Mouse (Mus musculus): ENCODE measurements around the gene Phlda3.

The Phlda3 gene

DNA sequence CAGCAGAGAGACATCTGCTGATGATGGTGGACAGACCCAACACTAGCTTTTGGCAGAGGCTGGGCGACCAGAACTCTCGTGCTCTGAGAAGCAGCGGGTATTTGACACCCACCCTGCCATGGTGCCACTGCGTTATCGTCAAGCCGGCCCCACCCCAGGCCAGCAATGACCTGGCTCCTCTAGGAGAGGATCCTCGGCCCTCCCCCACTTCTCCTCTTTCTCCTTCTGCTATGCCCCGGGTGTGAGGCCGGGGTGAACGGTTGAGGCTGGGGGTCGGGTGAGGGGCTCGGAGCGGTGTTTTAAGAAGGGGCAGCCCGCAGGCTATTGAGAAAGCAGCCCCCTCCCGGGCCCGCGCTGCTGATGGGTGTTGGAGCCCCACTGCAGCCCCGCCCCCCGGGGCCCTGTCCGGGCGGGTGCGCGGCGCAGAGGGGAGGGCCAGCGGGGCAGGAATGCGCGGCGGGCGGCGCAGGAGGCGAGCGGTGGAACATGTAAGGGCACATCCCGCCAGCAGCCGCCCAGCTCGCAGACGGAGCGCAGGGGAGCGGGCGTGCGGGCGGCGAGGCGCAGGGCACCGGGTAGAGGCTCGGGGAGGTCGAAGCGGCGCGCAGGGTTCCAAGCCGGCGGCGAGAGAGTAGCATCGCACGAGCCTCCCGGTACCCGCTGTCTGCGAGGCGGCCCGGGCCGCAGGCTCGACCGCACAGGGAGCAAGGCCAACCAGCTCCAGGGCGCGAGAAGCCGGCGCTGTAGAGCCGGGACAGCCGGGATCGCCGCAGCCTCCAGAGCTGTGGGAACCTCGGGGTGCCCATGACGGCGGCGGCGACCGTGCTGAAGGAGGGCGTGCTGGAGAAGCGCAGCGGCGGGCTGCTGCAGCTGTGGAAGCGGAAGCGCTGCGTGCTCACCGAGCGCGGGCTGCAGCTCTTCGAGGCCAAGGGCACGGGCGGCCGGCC is at the start of gene Phlda3:
Phlda3 (plus strand) TSS at position 475 of the 947 bp plus-strand sequence.
- peak; percentile 83 for DNase-seq

DNA sequence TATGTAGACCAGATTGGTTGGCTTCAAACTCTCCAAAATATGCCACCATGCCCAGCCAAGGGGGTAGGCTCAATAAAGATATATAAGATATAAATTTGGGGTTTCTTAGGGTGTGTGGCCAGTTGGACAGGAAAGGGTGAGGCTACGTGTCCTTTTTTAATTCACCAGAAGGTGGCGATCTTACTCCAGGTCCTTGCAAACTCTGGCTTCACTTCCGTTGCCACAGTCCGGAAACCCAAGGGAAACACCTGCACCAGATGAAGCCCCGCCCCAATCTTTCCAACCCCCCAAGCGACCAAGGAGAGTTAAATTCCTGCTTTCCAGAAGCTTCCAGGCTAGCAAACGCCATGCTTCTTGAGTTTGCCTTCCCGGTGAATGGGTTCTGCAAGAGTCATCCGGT is 46.4 kb upstream of the Phlda3 start:
- DNase-seq: peak; percentile 84

DNA sequence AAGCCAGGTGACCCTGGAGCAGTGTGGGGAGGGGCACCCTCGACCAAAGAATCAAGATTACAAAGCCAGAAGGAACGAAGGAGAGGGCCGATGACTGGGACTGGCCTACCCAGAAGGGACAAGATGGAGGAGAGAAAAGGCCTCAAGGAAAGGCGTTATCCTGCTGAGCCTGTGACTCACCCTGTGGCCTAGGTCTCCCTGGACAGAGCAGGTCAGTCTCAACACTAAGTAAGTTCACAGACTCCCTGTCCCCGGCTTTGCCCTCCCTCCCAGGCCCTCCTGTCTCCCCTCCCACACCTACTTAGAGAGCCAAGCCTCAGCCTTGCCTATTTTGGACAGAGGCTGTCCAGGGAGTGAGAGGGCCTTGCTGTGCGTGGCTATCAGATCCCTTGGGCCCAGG is 45.9 kb upstream of the Phlda3 start, which contains the start of gene Csrp1:
Csrp1 (plus strand) TSS at position 79 of the 400 bp plus-strand sequence.
- DNase-seq: no peak

DNA sequence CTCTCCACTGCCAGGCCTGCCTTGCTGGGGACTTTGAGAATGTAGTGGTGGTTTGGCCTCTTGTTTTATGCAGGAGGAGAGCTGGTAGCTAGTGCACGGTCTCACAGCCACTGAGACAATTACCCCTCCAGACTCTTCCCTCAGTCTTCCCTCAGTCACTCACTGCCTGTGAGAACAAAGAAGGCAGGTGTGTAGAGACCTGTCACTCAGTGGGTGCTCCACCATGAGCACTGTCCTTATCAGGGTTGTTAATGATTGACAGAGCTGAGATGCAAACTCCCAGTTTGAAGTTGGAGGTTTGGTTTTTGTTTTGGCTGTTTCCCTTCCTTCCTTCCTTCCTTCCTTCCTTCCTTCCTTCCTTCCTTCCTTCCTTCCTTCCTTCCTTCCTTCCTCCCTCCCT is 42.9 kb upstream of the Phlda3 start:
- DNase-seq: no peak

DNA sequence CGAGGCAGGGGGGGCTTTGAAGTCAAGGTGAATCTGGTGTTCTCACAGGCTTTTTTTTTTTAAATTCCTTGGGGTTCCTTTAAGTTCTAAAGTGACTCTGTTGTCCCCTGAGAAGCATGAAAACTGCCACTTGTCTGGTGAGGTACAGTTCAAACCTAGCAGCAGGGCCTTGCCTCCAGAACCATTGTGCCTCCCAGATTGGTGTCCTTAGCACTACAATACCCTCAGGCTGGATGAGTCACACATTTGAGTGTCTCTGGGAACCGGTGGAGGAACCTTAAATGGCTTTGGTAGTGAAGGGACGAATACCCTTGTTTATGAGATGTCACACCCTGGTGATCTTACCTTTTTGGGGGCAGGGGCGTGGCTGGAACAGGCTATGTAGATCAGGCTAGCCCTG is 41.8 kb upstream of the Phlda3 start:
- no peak for DNase-seq

GRCm38 (mm10) chr1:135725324-135725723 is 40.6 kb upstream of the Phlda3 start:
- no peak for DNase-seq

GRCm38 (mm10) chr1:135725936-135726335 is 40.0 kb upstream of the Phlda3 start:
- DNase-seq: peak; percentile 57

DNA sequence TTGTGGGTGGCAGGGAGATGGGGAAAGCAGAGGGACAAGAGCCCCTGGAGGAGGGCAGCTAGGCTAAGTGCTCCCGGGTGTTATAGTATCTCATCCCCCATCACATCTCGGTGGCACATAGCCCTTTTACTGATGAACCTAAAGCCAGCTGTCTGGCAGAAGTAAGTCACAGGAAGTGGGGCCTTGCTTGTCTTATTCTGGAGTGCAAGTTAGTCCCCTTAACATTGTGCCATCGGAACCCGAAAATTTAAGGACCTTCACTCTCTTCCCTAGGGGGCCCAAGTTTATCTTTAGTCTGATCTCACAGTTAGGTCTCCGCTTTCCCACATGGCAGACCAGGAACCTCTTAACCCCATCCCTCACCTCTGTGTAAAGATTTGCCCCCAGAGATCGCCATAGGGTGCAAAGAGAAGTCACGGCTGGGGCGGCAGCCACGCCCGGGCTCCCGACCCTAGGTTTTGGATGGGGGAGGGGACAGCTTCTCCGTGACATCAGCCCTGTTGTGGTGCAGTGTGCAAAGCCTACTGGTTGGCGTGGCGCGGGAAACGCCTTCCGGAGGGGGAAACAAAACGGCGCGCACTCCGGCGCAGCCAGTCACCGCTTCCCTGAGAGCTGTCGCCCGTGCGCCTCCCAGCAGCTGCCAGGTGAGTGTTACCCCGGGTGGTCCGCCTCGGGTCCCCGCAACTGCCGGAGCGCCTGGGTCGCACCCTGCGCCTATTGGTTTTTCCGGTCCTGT is 37.1 kb upstream of the Phlda3 start:
- DNase-seq: peak; percentile 92

DNA sequence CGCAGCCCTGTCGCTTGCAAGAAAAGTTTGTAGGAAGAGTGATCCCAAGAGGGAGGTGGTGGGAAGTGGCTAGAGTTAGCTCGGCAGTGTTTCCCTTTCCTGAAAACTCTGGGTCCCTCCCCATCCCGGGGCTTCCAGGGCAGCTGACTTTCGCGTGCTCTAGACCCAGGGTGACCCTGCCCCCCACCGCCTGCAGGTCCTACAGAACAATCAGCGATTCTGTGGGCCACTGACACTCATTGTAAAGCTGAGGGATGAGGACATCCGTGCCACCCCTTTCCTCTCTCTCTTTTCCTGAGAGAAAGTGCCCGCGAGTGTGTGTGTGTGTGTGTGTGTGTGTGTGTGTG is 36.6 kb upstream of the Phlda3 start:
- DNase-seq: no peak

- no peak for DNase-seq
Measured at GRCm38 (mm10) chr1:135729821-135730220, 36.1 kb upstream of the Phlda3 start.

GRCm38 (mm10) chr1:135730296-135730695 is 35.6 kb upstream of the Phlda3 start:
- peak; percentile 46 for DNase-seq

DNA sequence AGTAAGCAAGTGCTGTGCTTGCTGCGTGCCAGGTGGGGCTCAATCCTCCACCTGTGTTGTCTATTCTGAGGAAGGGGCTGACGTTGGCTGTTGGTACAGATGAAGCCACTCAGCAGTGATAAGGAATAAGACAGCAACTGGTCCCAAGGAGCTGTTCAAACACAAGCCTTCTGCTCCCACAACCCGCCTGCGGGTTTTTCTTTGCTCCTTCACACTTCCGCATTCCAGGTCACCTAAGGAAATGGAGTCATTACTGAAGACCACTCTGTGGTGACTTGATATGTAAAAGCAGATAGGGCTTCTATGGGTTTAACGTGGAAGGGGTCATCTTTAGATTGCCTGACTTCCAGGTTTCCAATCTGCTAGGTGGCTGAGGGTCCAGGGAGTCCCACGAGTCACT is 34.5 kb upstream of the Phlda3 start:
- DNase-seq: no peak

DNA sequence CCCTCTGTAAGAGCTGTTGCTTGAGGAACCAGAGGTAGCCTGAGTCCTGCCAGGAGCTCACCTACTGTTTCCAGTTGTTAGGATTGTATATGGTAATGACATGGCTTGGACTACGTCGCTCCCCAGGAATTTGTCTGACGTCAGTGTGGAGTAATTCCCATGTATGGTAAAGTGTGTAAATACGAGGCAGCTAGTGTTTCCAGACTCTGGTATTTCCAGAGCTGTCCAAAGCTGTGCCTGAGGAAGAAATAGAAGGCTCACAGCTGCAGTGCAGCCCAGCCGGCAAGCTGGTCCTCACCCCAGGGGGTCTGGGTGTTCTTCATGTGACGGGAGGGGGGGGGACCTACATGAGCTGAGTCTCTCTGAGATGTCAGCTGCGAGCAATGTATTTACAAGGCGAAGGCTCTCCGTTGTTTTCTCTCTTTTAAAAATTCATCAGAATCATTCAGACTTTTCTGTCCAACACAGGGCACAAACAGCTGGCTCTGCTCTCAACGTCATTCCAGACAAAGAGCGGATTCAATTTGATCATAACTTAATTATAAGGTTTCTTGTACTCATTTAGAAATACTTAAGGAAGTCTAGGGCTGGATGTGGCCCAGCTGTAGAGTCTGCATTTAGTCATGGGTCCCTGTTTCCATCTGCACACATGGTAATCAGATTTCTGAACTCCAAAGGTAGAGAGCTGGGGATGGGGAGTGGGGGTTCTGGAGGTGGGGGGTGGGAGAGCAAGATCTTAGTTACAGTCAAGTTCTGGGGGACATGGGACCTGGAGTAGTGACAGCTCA is 33.8 kb upstream of the Phlda3 start:
- peak; percentile 57 for DNase-seq

DNA sequence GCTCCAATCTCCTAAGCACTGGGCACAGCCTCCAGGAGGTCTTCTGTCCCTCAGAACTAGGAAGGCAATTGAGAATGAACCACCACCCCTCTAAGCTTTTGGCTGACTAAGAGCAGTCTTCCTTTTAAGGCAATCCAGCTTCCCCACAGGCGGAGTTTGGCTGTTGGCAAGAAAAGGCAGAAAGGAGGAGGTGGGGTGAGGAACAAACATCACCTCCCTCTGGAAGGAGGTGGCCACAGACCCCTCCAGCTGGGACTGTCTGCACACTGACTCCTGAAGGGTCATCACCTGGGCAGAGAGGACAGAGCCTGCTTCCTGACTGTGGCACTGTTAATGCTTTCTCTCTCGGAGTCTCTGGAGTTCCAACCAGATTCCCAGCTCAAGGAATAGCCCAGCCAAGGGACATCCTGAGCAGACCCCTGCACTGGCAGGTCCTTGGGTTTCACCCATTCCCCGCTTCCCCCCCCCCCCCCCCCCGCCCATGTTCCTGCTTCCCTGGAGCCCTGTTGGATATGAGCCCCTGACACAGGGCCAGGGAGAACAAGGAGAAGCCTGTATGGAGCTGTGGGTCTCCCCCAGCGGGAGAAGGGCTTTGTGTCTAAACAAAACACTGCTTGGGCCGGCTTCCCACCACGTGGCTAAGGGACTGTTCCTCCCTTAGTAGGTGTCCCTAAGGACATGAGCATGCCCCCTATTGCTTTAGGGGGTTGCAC is 31.5 kb upstream of the Phlda3 start:
- peak; percentile 62 for DNase-seq

- DNase-seq: no peak
Measured at GRCm38 (mm10) chr1:135735460-135735859, 30.5 kb upstream of the Phlda3 start.

DNA sequence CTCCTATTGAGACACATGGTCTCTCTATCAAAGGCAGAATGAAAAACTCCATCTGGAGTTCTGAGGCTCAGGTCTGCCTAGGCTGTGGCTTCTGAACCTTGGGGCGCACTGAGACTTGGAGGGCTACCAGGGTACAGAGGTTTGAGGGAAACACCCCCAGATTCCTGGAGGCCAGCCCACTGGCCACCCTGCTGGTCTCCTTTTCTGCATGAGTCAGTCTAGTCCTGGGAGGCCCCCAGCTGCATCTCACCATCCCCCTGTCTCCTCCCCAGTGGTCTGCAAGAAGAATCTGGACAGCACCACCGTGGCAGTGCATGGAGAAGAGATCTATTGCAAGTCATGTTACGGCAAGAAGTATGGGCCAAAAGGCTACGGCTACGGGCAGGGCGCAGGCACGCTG is 20.9 kb upstream of the Phlda3 start:
- DNase-seq: no peak

- no peak for DNase-seq
Measured at GRCm38 (mm10) chr1:135746248-135746647, 19.7 kb upstream of the Phlda3 start.

- peak; percentile 98 for DNase-seq
Measured at GRCm38 (mm10) chr1:135752737-135753348, 13.1 kb upstream of the Phlda3 start.

GRCm38 (mm10) chr1:135755287-135755686 is 10.6 kb upstream of the Phlda3 start:
- peak; percentile 52 for DNase-seq

- DNase-seq: no peak
Measured at GRCm38 (mm10) chr1:135755913-135756312, 10.0 kb upstream of the Phlda3 start.

GRCm38 (mm10) chr1:135757287-135757686 is 8.6 kb upstream of the Phlda3 start:
- DNase-seq: no peak

DNA sequence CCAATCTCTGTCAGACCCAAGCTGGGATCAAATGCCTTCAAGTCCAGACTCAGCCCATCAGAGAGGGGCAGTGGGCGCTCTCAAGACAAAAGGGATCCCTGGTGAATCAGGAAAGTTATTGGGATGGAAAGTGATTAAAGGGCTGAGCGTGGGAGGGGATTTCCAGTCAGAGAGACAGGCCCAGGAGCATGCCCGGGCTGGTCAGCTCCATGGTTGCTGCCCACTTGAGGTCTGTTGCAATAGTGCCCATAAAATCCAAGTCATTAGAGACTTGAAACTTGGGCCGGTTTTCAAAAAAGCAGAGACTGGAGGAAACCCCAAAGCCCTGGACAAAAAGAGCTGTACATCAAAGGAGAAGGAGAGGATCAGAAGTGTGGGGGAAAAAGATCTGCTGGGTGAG is 6.2 kb upstream of the Phlda3 start:
- no peak for DNase-seq
